In the genomic region with DNA sequence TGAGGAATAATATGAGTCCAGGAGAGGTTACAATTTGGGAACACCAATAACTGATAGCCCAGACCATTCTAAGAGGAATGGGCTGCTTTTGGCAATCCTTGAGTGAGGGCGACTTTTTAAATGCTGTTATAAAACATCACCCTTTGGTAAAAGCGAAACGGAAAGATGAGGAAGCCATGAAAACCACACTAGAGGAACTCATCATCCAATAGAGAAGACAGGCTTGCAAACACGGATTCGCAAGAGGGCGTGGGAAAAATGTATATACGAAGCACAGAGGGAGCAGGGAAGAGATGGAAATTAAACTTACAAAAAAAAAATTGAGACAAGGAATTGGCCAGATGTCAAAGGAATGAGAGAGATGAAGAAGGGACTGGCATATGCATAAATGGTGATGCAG, we compare ENCODE assay signal across 18 mouse cellular contexts. TPM values are rescaled to one million over a fixed set of nuclear protein-coding genes. Genes with fewer than 3 reads are reported as not detected.
A peak's percentile ranks its signal among the peaks of the same experiment; 100 is the strongest.
DNase-seq lines count a peak whose midpoint lies in the region; ATAC-seq lines count a peak whose summit lies in the region.
"Had no signal": no experiment of that assay in that cellular context is flagged by ENCODE, and none has a peak within 500 bp of the region (broad histone marks: within the 10 kb centered on the region; RNA-seq: fewer than 3 reads in every experiment).

No protein-coding gene starts in this region.

- peak; percentile 79 for ATAC-seq in granulocyte monocyte progenitor cell, adult 5-6 weeks (replicated peaks; ENCODE audit: poor library complexity, severe bottlenecking)
- peak; percentile 69 for ATAC-seq in megakaryocyte, adult 5-6 weeks (ENCODE audit: poor library complexity, severe bottlenecking)
- peak; percentile 43; the same call in 1 of the 2 replicates for ATAC-seq in monocyte, adult 5-6 weeks (replicated peaks; ENCODE audit: insufficient number of reproducible peaks, low FRiP score, low TSS enrichment, poor library complexity, severe bottlenecking)
- ATAC-seq: forebrain, embryonic 14.5 days; forebrain, embryonic 16.5 days had no signal

- DNase-seq in thymus, postnatal 36 days, result no peak
- no peak for DNase-seq in cerebellum, adult 11-12 months
- no peak for DNase-seq in c-Kit-positive CD71-positive TER-119-positive erythroid progenitor cells, embryonic 14.5 days (ENCODE audit: low spot score)
- DNase-seq: adrenal gland, adult 2 months; adrenal gland, postnatal 10 days; adrenal gland, postnatal 25 days; cerebellum, adult 11 months; cerebellum, adult 2 months; cerebellum, adult 9-10 months; cerebellum, postnatal 10 days; cerebellum, postnatal 25 days; embryo, embryonic 11 days had no signal

RNA-seq across cellular contexts. Expression of gene Cadm3, which starts 6.5 kb away (rescaled TPM):
- total RNA-seq in granulocyte monocyte progenitor cell, adult 5-6 weeks (2014; fragmentation: Nextera tagmentation), result not detected in 2 replicates
- total RNA-seq in granulocyte monocyte progenitor cell, adult 5-6 weeks (2017), result 0.26 TPM in 1 of 2 replicates, not detected in the other
- total RNA-seq in megakaryocyte, adult 5-6 weeks (2015), result 1.5 and 2.1 TPM in 2 replicates
- total RNA-seq in megakaryocyte, adult 5-6 weeks (2017), result 0.51 and 5.2 TPM in 2 replicates
- 3.2 to 9.0 TPM (median 6.9 TPM) in 3 replicates for total RNA-seq in monocyte, adult 5-6 weeks (2017)

RNA-seq across cellular contexts. Expression of gene Aim2, which starts 23.3 kb away (rescaled TPM):
- 59.1 and 67.7 TPM in 2 replicates for total RNA-seq in granulocyte monocyte progenitor cell, adult 5-6 weeks (2014; fragmentation: Nextera tagmentation)
- total RNA-seq in granulocyte monocyte progenitor cell, adult 5-6 weeks (2017), result 80.6 and 90.7 TPM in 2 replicates
- total RNA-seq in megakaryocyte, adult 5-6 weeks (2015), result 56.4 and 68.1 TPM in 2 replicates
- 91.8 and 109 TPM in 2 replicates for total RNA-seq in megakaryocyte, adult 5-6 weeks (2017)
- 140 to 167 TPM (median 156 TPM) in 3 replicates for total RNA-seq in monocyte, adult 5-6 weeks (2017)

RNA-seq across cellular contexts. Expression of gene Ackr1, which starts 40.5 kb away (rescaled TPM):
- total RNA-seq in granulocyte monocyte progenitor cell, adult 5-6 weeks (2014; fragmentation: Nextera tagmentation), result not detected in 2 replicates
- not detected in 2 replicates for total RNA-seq in granulocyte monocyte progenitor cell, adult 5-6 weeks (2017)
- total RNA-seq in megakaryocyte, adult 5-6 weeks (2015), result 1.0 and 1.8 TPM in 2 replicates
- 0.40 and 1.0 TPM in 2 replicates for total RNA-seq in megakaryocyte, adult 5-6 weeks (2017)
- total RNA-seq in monocyte, adult 5-6 weeks (2017), result not detected in 3 replicates
- total RNA-seq: ES-E14 had no signal
